Mouse (Mus musculus): ENCODE measurements around the gene Hivep2. TPM values are rescaled to one million over a fixed set of nuclear protein-coding genes. Genes with fewer than 3 reads are reported as not detected.

Hivep2 gene
- polyA plus RNA-seq, 1 experiment from 2014 or later = 8.8 TPM

- in situ Hi-C loops (cut with MboI; ENCODE audit: low pct_unique_long_range_greater_than_20kb) = no loop called here
- ATAC-seq (no peak), DNase-seq (ENCODE audit: low read depth, low spot score) (no peak)
- POLR2A ChIA-PET = interaction anchor here (0.6 kb wide), 1 partner anchor 12 kb away, joined by 5 read pairs; no protein-coding TSS in a partner anchor
- no peaks in the 10 kb centered on the region for H3K27me3 ChIP-seq
- CTCF ChIA-PET = no interaction called here
- TF ChIP-seq CTCF (IDR thresholded peaks at IDR 0.05) = no peak
Measured at GRCm38 (mm10) chr10:13988280-13988679, 22.4 kb downstream of the Hivep2 start.

- DNase-seq (ENCODE audit: low read depth, low spot score) (no peak), ATAC-seq (no peak)
- H3K27me3 ChIP-seq = no peaks in the 10 kb centered on the region
- ChIA-PET CTCF (no interaction called here), POLR2A (interaction anchor here (0.6 kb wide), 1 partner anchor 13 kb away, joined by 5 read pairs; no protein-coding TSS in a partner anchor)
- in situ Hi-C loops (cut with MboI; ENCODE audit: low pct_unique_long_range_greater_than_20kb) = no loop called here
- TF ChIP-seq CTCF (IDR thresholded peaks at IDR 0.05) = no peak
Measured at GRCm38 (mm10) chr10:13988757-13989156, 22.9 kb downstream of the Hivep2 start.

GRCm38 (mm10) chr10:13990842-13991241 lies 25.0 kb downstream of the Hivep2 start:
- no peak for TF ChIP-seq CTCF (IDR thresholded peaks at IDR 0.05)
- ChIA-PET POLR2A (no interaction called here), CTCF (no interaction called here)
- DNase-seq (ENCODE audit: low read depth, low spot score) (no peak), ATAC-seq (no peak)
- no peaks in the 10 kb centered on the region for H3K27me3 ChIP-seq
- in situ Hi-C loops (cut with MboI; ENCODE audit: low pct_unique_long_range_greater_than_20kb) = no loop called here

- DNase-seq (ENCODE audit: low read depth, low spot score) (no peak), ATAC-seq (no peak)
- TF ChIP-seq CTCF (IDR thresholded peaks at IDR 0.05) = no peak
- in situ Hi-C loops (cut with MboI; ENCODE audit: low pct_unique_long_range_greater_than_20kb) = no loop called here
- H3K27me3 ChIP-seq = no peaks in the 10 kb centered on the region
- POLR2A ChIA-PET = interaction anchor here (0.6 kb wide), 1 partner anchor 697 kb away, joined by 3 read pairs; no protein-coding TSS in a partner anchor
- CTCF ChIA-PET = no interaction called here
Measured at GRCm38 (mm10) chr10:13993411-13993810, 27.5 kb downstream of the Hivep2 start.

GRCm38 (mm10) chr10:13997336-13997735 lies 31.5 kb downstream of the Hivep2 start:
- TF ChIP-seq CTCF (IDR thresholded peaks at IDR 0.05) = no peak
- H3K27me3 ChIP-seq = no peaks in the 10 kb centered on the region
- ChIA-PET CTCF (no interaction called here), POLR2A (interaction anchor here (1.2 kb wide), 1 partner anchor 22 kb away, joined by 3 read pairs; no protein-coding TSS in a partner anchor)
- DNase-seq (ENCODE audit: low read depth, low spot score) (no peak), ATAC-seq (no peak)
- in situ Hi-C loops (cut with MboI; ENCODE audit: low pct_unique_long_range_greater_than_20kb) = no loop called here

- no peak for DNase-seq (ENCODE audit: low read depth, low spot score)
- CTCF ChIA-PET = interaction anchor here (1.0 to 1.5 kb wide), 3 partner anchors 10 to 1008 kb away, joined by 3 to 4 read pairs (median 3); no protein-coding TSS in a partner anchor
- in situ Hi-C loops (cut with MboI; ENCODE audit: low pct_unique_long_range_greater_than_20kb) = no loop called here
- no peak for ATAC-seq
- H3K27me3 ChIP-seq = no peaks in the 10 kb centered on the region
- POLR2A ChIA-PET = interaction anchor here (0.6 kb wide), 1 partner anchor 119 kb away, joined by 3 read pairs; no protein-coding TSS in a partner anchor
- TF ChIP-seq CTCF (IDR thresholded peaks at IDR 0.05) = no peak
Measured at GRCm38 (mm10) chr10:14004769-14005517, 39.1 kb downstream of the Hivep2 start.

GRCm38 (mm10) chr10:14009721-14010120 lies 43.8 kb downstream of the Hivep2 start:
- ATAC-seq = no peak
- ChIA-PET CTCF (interaction anchor here (1.5 kb wide), 1 partner anchor 23 kb away, joined by 3 read pairs; no protein-coding TSS in a partner anchor), POLR2A (no interaction called here)
- TF ChIP-seq CTCF (IDR thresholded peaks at IDR 0.05) = no peak
- DNase-seq (ENCODE audit: low read depth, low spot score) = no peak
- H3K27me3 ChIP-seq = no peaks in the 10 kb centered on the region
- in situ Hi-C loops (cut with MboI; ENCODE audit: low pct_unique_long_range_greater_than_20kb) = no loop called here

GRCm38 (mm10) chr10:14016287-14016970 lies 50.6 kb downstream of the Hivep2 start:
- no peak for DNase-seq (ENCODE audit: low read depth, low spot score)

GRCm38 (mm10) chr10:14017338-14017737 lies 51.5 kb downstream of the Hivep2 start:
- no peak for TF ChIP-seq CTCF (IDR thresholded peaks at IDR 0.05)
- no peak for DNase-seq (ENCODE audit: low read depth, low spot score)
- H3K27me3 ChIP-seq = no peaks in the 10 kb centered on the region
- POLR2A ChIA-PET = no interaction called here
- CTCF ChIA-PET = interaction anchor here (1.0 kb wide), 1 partner anchor 12 kb away, joined by 4 read pairs; no protein-coding TSS in a partner anchor
- ATAC-seq = no peak
- in situ Hi-C loops (cut with MboI; ENCODE audit: low pct_unique_long_range_greater_than_20kb) = loop anchor here (5.0 kb wide), 1 partner anchor 50 kb away; the partner anchor contains the start of gene Hivep2

More at GRCm38 (mm10) chr10:14016287-14016970, 50.6 kb downstream of the Hivep2 start:
- in situ Hi-C loops (cut with MboI; ENCODE audit: low pct_unique_long_range_greater_than_20kb) = loop anchor here (5.0 kb wide), 1 partner anchor 49 kb away; the partner anchor contains the start of gene Hivep2
- no peak for TF ChIP-seq CTCF (IDR thresholded peaks at IDR 0.05)
- CTCF ChIA-PET = interaction anchor here (0.9 kb wide), 1 partner anchor 16 kb away, joined by 3 read pairs; no protein-coding TSS in a partner anchor
- no peak for ATAC-seq
- no peaks in the 10 kb centered on the region for H3K27me3 ChIP-seq
- POLR2A ChIA-PET = no interaction called here

GRCm38 (mm10) chr10:14017822-14018364 lies 52.0 kb downstream of the Hivep2 start:
- ChIA-PET POLR2A (interaction anchor here (1.7 kb wide), 1 partner anchor 21 kb away, joined by 3 read pairs; no protein-coding TSS in a partner anchor), CTCF (interaction anchor here (1.0 to 2.0 kb wide), 2 partner anchors 11 to 15 kb away, joined by 4 to 8 read pairs; no protein-coding TSS in a partner anchor)
- in situ Hi-C loops (cut with MboI; ENCODE audit: low pct_unique_long_range_greater_than_20kb) = loop anchor here (5.0 kb wide), 1 partner anchor 51 kb away; the partner anchor contains the start of gene Hivep2
- H3K27me3 ChIP-seq = no peaks in the 10 kb centered on the region
- TF ChIP-seq CTCF (IDR thresholded peaks at IDR 0.05) = no peak
- DNase-seq (ENCODE audit: low read depth, low spot score) (peak; percentile 78), ATAC-seq (peak; percentile 80)
